Mouse (Mus musculus) MEL (cell line): ENCODE measurements around the gene Dnm1. TPM values are rescaled to one million over a fixed set of nuclear protein-coding genes. Genes with fewer than 3 reads are reported as not detected.

ENCODE experiments used
- DNase-seq: peaks from one replicate; pipeline ENCODE4 v3.0.0; 2011; ENCODE audit warnings: low read depth, low spot score
- H3K27ac ChIP-seq: 2 replicates; pipeline ENCODE4 v1.5.1; 2012; ENCODE audit warnings: low read depth, mild to moderate bottlenecking, control low read depth, low read length, moderate library complexity; ENCODE audit not compliant: control insufficient read depth
- H3K27me3 ChIP-seq, 2 experiments: fragments of 150-350 bp in 1 of 2; sonication (generic) in 1 of 2; 2 replicates each; pipeline ENCODE4 v1.6.1; 2012; ENCODE audit warnings: low read length in 2 of 2, mild to moderate bottlenecking in 2 of 2, improper control_type of control experiment in 1 of 2, moderate library complexity in 1 of 2; ENCODE audit not compliant: insufficient read depth in 2 of 2, control insufficient read depth in 1 of 2
- H3K36me3 ChIP-seq, 2 experiments: 2 replicates each; pipeline ENCODE4 v1.6.1; 2012 to 2014; ENCODE audit warnings: low read length in 2 of 2, improper control_type of control experiment in 1 of 2, inconsistent platforms in 1 of 2, mild to moderate bottlenecking in 1 of 2; ENCODE audit not compliant: insufficient read depth in 2 of 2, control insufficient read depth in 1 of 2
- H3K4me1 ChIP-seq, 2 experiments: fragments of 150-350 bp in 1 of 2; sonication (generic) in 1 of 2; 2 replicates each; pipeline ENCODE4 v1.6.1; 2012; ENCODE audit warnings: low read length in 2 of 2, improper control_type of control experiment in 1 of 2, mild to moderate bottlenecking in 1 of 2; ENCODE audit not compliant: insufficient read depth in 2 of 2, control insufficient read depth in 1 of 2
- H3K4me3 ChIP-seq, 2 experiments: fragments of 150-350 bp in 1 of 2; sonication (generic) in 1 of 2; 2 replicates each; pipeline ENCODE4 v1.5.1; 2012; ENCODE audit warnings: low read depth in 2 of 2, low read length in 2 of 2, mild to moderate bottlenecking in 2 of 2, moderate library complexity in 2 of 2, control low read depth in 1 of 2, improper control_type of control experiment in 1 of 2; ENCODE audit not compliant: control insufficient read depth in 1 of 2, insufficient read depth in 1 of 2
- H3K79me2 ChIP-seq: 2 replicates; pipeline ENCODE4 v1.6.1; 2012; ENCODE audit warnings: mild to moderate bottlenecking, low read length, moderate library complexity; ENCODE audit not compliant: control insufficient read depth, poor library complexity, insufficient read depth
- H3K9ac ChIP-seq: 2 replicates; pipeline ENCODE4 v1.6.1; 2012; ENCODE audit warnings: low read depth, mild to moderate bottlenecking, control low read depth, low read length, moderate library complexity; ENCODE audit not compliant: control insufficient read depth, poor library complexity, severe bottlenecking
- H3K9me3 ChIP-seq: fragments of 150-350 bp; sonication (generic); replicated peaks from 2 replicates; pipeline ENCODE4 v1.6.1; 2012; ENCODE audit warnings: mild to moderate bottlenecking, low read length, improper control_type of control experiment, moderate library complexity; ENCODE audit not compliant: insufficient read depth
- BHLHE40 ChIP-seq: IDR thresholded peaks from 2 replicates; pipeline ENCODE4 v1.6.1; 2012; ENCODE audit warnings: low read depth, mild to moderate bottlenecking, inconsistent platforms, low read length, improper control_type of control experiment, borderline replicate concordance
- CHD1 ChIP-seq: IDR thresholded peaks from 2 replicates; pipeline ENCODE4 v1.6.1; 2012; ENCODE audit warnings: low read depth, mild to moderate bottlenecking, inconsistent platforms, low read length, improper control_type of control experiment
- CTCF ChIP-seq, 3 experiments: IDR thresholded peaks in 2 of 3; conservative IDR thresholded peaks in 1 of 3; 2 replicates each; pipeline ENCODE4 v1.5.1; 2011 to 2012; ENCODE audit warnings: low read length in 3 of 3, low read depth in 2 of 3, mild to moderate bottlenecking in 2 of 3, improper control_type of control experiment in 1 of 3, inconsistent platforms in 1 of 3, mixed read lengths in 1 of 3, moderate library complexity in 1 of 3; ENCODE audit not compliant: control insufficient read depth in 1 of 3, insufficient read depth in 1 of 3, poor library complexity in 1 of 3, severe bottlenecking in 1 of 3
- ELF1 ChIP-seq: IDR thresholded peaks from 2 replicates; pipeline ENCODE4 v1.6.1; 2014; ENCODE audit warnings: low read depth, mild to moderate bottlenecking, inconsistent platforms, low read length, improper control_type of control experiment, moderate library complexity
- HCFC1 ChIP-seq: IDR thresholded peaks from 2 replicates; pipeline ENCODE4 v1.6.1; 2012; ENCODE audit warnings: low read depth, mild to moderate bottlenecking, inconsistent platforms, low read length, improper control_type of control experiment, moderate library complexity
- MAZ ChIP-seq: IDR thresholded peaks from 2 replicates; pipeline ENCODE4 v1.6.1; 2012; ENCODE audit warnings: low read depth, mild to moderate bottlenecking, inconsistent platforms, low read length, improper control_type of control experiment
- MYC ChIP-seq: IDR thresholded peaks from 2 replicates; pipeline ENCODE4 v1.6.1; 2011; ENCODE audit warnings: low read depth, mild to moderate bottlenecking, low read length, improper control_type of control experiment, moderate library complexity
- NELFE ChIP-seq: IDR thresholded peaks from 2 replicates; pipeline ENCODE4 v1.6.1; 2011; ENCODE audit warnings: low read depth, low read length, improper control_type of control experiment
- NRF1 ChIP-seq: IDR thresholded peaks from 2 replicates; pipeline ENCODE4 v1.6.1; 2014; ENCODE audit warnings: low read depth, mild to moderate bottlenecking, inconsistent platforms, low read length, improper control_type of control experiment, moderate library complexity; ENCODE audit not compliant: poor library complexity, insufficient read depth, severe bottlenecking
- RAD21 ChIP-seq: IDR thresholded peaks from 2 replicates; pipeline ENCODE4 v1.6.1; 2011; ENCODE audit warnings: mild to moderate bottlenecking, low read depth, low read length, improper control_type of control experiment
- SIN3A ChIP-seq: IDR thresholded peaks from 2 replicates; pipeline ENCODE4 v1.6.1; 2012; ENCODE audit warnings: low read length, improper control_type of control experiment, inconsistent platforms
- SMC3 ChIP-seq: IDR thresholded peaks from 2 replicates; pipeline ENCODE4 v1.6.1; 2011; ENCODE audit warnings: low read depth, low read length, improper control_type of control experiment
- TCF12 ChIP-seq: IDR thresholded peaks from 2 replicates; pipeline ENCODE4 v1.6.1; 2014; ENCODE audit warnings: low read depth, mild to moderate bottlenecking, inconsistent platforms, low read length, improper control_type of control experiment, moderate library complexity
- USF1 ChIP-seq: IDR thresholded peaks from 2 replicates; pipeline ENCODE4 v1.6.1; 2014; ENCODE audit warnings: low read depth, mild to moderate bottlenecking, inconsistent platforms, low read length, improper control_type of control experiment, moderate library complexity
- ZMIZ1 ChIP-seq: IDR thresholded peaks from 2 replicates; pipeline ENCODE4 v1.6.1; 2012; ENCODE audit warnings: low read depth, mild to moderate bottlenecking, inconsistent platforms, low read length, improper control_type of control experiment, moderate library complexity
- ZNF384 ChIP-seq: IDR thresholded peaks from 2 replicates; pipeline ENCODE4 v1.6.1; 2012; ENCODE audit warnings: low read depth, mild to moderate bottlenecking, inconsistent platforms, low read length, improper control_type of control experiment
- polyA plus RNA-seq, 2 experiments: library from polyadenylated mRNA; stranded (reverse) in 1 of 2; unstranded in 1 of 2; fragments of >175 nt in 1 of 2; fragments of >200 nt in 1 of 2; gene quantifications; 2 replicates each; pipeline versions ENCODE4 v1.2.1 to v1.2.4; 2012; ENCODE audit warnings: low replicate concordance in 2 of 2, low read depth in 1 of 2; ENCODE audit not compliant: insufficient read length in 2 of 2, insufficient read depth in 1 of 2, missing spikeins in 1 of 2
- total RNA-seq: library from RNA; depleted of rRNA; stranded (reverse); fragments of 300-350 nt; gene quantifications from 2 replicates; pipeline ENCODE4 v1.2.3, GENCODE M21; 2012

Dnm1 gene
- total and polyA plus RNA-seq, 3 experiments: 0.42 to 5.0 TPM; not detected in 1

GRCm38 (mm10) chr2:32294348-32294747 lies 58.8 kb downstream of the Dnm1 start:
- TF ChIP-seq ELF1: no peak
- no peak for TF ChIP-seq USF1
- no peak for TF ChIP-seq CHD1
- no peak for TF ChIP-seq SMC3
- no peak for TF ChIP-seq RAD21
- TF ChIP-seq ZMIZ1: no peak

DNA sequence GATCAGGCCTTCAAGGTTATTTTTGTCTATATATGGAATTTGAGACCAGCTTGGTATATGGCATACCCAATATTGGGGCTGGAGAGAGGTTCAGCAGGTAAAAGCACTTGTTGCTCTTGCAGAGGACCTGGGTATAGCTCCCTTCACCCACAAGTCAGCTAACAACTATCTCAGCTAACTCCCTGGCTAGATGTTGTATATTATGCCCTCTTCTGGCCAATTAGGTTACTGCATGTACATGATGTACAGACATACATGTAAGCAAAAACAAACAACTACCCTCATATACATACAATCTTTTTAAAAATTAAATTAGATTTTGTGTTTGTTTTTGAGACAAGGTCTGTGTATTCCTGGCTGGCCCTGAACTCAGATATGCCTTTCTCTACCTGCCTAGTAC lies 63.6 kb downstream of the Dnm1 start:
- H3K27ac ChIP-seq: no peak overlapping the region
- peak; percentile 91 for DNase-seq
- H3K36me3 ChIP-seq: peaks cover 3 to 21% of the 10 kb centered on the region in 2 experiments
- no peak overlapping the region; the same call in 1 of the 2 replicates for H3K9ac ChIP-seq
- TF ChIP-seq RAD21 (peak; percentile 42), ZNF384 (no peak), MYC (0 out of 2 replicates have a peak, but pooled peaks have one; percentile 50), SIN3A (no peak), CTCF (IDR thresholded peaks at IDR 0.05 in 2 of 3, conservative IDR thresholded peaks at IDR 0.05 in 1 of 3; ENCODE audit: control insufficient read depth in 1 of 3, insufficient read depth in 1 of 3, low read depth in 2 of 3, low read length in 3 of 3, poor library complexity in 1 of 3, severe bottlenecking in 1 of 3) (peak; percentile 26 to 75 (median 71); a peak in 5 of 6 replicates), TCF12 (no peak), ZMIZ1 (no peak), MAZ (0 out of 2 replicates have a peak, but pooled peaks have one; percentile 22), ELF1 (no peak), BHLHE40 (no peak), NELFE (no peak), NRF1 (no peak), SMC3 (peak; percentile 70), HCFC1 (peak; percentile 45; the same call in 1 of the 2 replicates)
- no peaks in the 10 kb centered on the region for H3K27me3 ChIP-seq
- H3K4me1 ChIP-seq: peaks cover 3 to 15% of the 10 kb centered on the region in 2 experiments
- H3K79me2 ChIP-seq: peaks cover 35% of the 10 kb centered on the region
- H3K9me3 ChIP-seq: no peaks in the 10 kb centered on the region
- H3K4me3 ChIP-seq: peak overlapping the region; percentile 95 to 96

More at GRCm38 (mm10) chr2:32294348-32294747, 58.8 kb downstream of the Dnm1 start:
- Histone ChIP-seq H3K79me2 (peaks cover 7% of the 10 kb centered on the region), H3K27ac (no peak overlapping the region), H3K4me1 (peaks cover 0 to 6% of the 10 kb centered on the region in 2 experiments; a peak in 2 of 4 replicates), H3K36me3 (peaks cover 0 to 7% of the 10 kb centered on the region in 2 experiments; a peak in 3 of 4 replicates), H3K4me3 (no peak overlapping the region), H3K9ac (no peak overlapping the region), H3K27me3 (no peaks in the 10 kb centered on the region), H3K9me3 (no peaks in the 10 kb centered on the region)
- no peak for DNase-seq
